Mouse (Mus musculus) heart, embryonic 16.5 days (tissue): ENCODE measurements around the gene Pth2r. TPM values are rescaled to one million over a fixed set of nuclear protein-coding genes. Genes with fewer than 3 reads are reported as not detected.

Source experiments
- ATAC-seq: fragments of 200-750 bp; cut with Nextera tagmentation; replicated peaks from 2 replicates; pipeline ENCODE4 v1.8.0; 2017; ENCODE audit warnings: moderate number of reproducible peaks; ENCODE audit not compliant: insufficient read depth, low FRiP score; ENCODE audit errors: extremely low read depth
- H3K27ac ChIP-seq: fragments of 300-500 bp; sonication (generic); 2 replicates; pipeline ENCODE4 v1.5.1; 2014; ENCODE audit warnings: mild to moderate bottlenecking, low read length, control low read depth, moderate library complexity
- H3K27me3 ChIP-seq: fragments of 300-500 bp; sonication (generic); 2 replicates; pipeline ENCODE4 v1.6.1; 2014; ENCODE audit warnings: low read length, mixed read lengths; ENCODE audit not compliant: control insufficient read depth, insufficient read depth
- H3K36me3 ChIP-seq: fragments of 300-500 bp; sonication (generic); 2 replicates; pipeline ENCODE4 v1.6.1; 2014; ENCODE audit not compliant: control insufficient read depth, insufficient read depth
- H3K4me1 ChIP-seq: fragments of 300-500 bp; sonication (generic); 2 replicates; pipeline ENCODE4 v1.6.1; 2014; ENCODE audit warnings: low read length, mixed read lengths; ENCODE audit not compliant: control insufficient read depth, insufficient read depth
- H3K4me2 ChIP-seq: fragments of 300-500 bp; sonication (generic); 2 replicates; pipeline ENCODE4 v1.6.1; 2014; ENCODE audit warnings: low read depth, mild to moderate bottlenecking, control low read depth, low read length
- H3K4me3 ChIP-seq: fragments of 300-500 bp; sonication (generic); 2 replicates; pipeline ENCODE4 v1.5.1; 2014; ENCODE audit warnings: mild to moderate bottlenecking, control low read depth, low read length
- H3K9ac ChIP-seq: fragments of 300-500 bp; sonication (generic); 2 replicates; pipeline ENCODE4 v1.6.1; 2014; ENCODE audit warnings: low read length, control low read depth
- H3K9me3 ChIP-seq: fragments of 300-500 bp; sonication (generic); replicated peaks from 2 replicates; pipeline ENCODE4 v1.6.1; 2016; ENCODE audit warnings: low read length; ENCODE audit not compliant: control insufficient read depth
- WGBS: fragments of 180-500 bp; shearing (Covaris S2); extraction: QIAGEN DNeasy Blood & Tissue Kit; methylation state at CpG from one replicate; pipeline ENCODE4 v1.1.7; 2014; 5-methylcytosine and 5-hydroxymethylcytosine counted together
- polyA plus RNA-seq: library from polyadenylated mRNA; unstranded; fragments of >200 nt; fragmentation: Nextera tagmentation; extraction: Ambion mirVana; gene quantifications from 2 replicates; pipeline ENCODE4 v1.2.1, GENCODE M21; 2015

Gene Pth2r
- polyA plus RNA-seq, 1 experiment from 2014 or later = not detected

- no peaks in the 10 kb centered on the region for H3K9me3 ChIP-seq
- WGBS = 63% methylated on average over 13 of the region's 13 CpGs
These were observed 32.5 kb downstream of the Pth2r start for GRCm38 (mm10) chr1:65314054-65315021.

GRCm38 (mm10) chr1:65315022-65315407 lies 33.2 kb downstream of the Pth2r start:
- Histone ChIP-seq H3K4me2 (no peak overlapping the region), H3K27me3 (peaks cover 13% of the 10 kb centered on the region), H3K36me3 (no peaks in the 10 kb centered on the region), H3K27ac (no peak overlapping the region), H3K9ac (no peak overlapping the region), H3K4me3 (no peak overlapping the region), H3K9me3 (no peaks in the 10 kb centered on the region), H3K4me1 (peaks cover 3% of the 10 kb centered on the region; the same call in 1 of the 2 replicates)
- ATAC-seq = no peak
- 78% methylated on average over 8 of the region's 8 CpGs for WGBS

More at GRCm38 (mm10) chr1:65314054-65315021, 32.5 kb downstream of the Pth2r start:
- no peak overlapping the region for H3K27ac ChIP-seq
- ATAC-seq = no peak
- peaks cover 14% of the 10 kb centered on the region for H3K27me3 ChIP-seq
- no peak overlapping the region for H3K9ac ChIP-seq
- no peaks in the 10 kb centered on the region for H3K36me3 ChIP-seq
- H3K4me1 ChIP-seq = peaks cover 3% of the 10 kb centered on the region; the same call in 1 of the 2 replicates
- no peak overlapping the region for H3K4me3 ChIP-seq
- H3K4me2 ChIP-seq = no peak overlapping the region

- no peak overlapping the region for H3K27ac ChIP-seq
- no peaks in the 10 kb centered on the region for H3K27me3 ChIP-seq
- WGBS = 78% methylated on average over 5 of the region's 5 CpGs
- H3K4me3 ChIP-seq = no peak overlapping the region
- no peak overlapping the region for H3K9ac ChIP-seq
- H3K9me3 ChIP-seq = no peaks in the 10 kb centered on the region
- no peaks in the 10 kb centered on the region for H3K36me3 ChIP-seq
- ATAC-seq = no peak
- H3K4me1 ChIP-seq = no peaks in the 10 kb centered on the region
- no peak overlapping the region for H3K4me2 ChIP-seq
These were observed 52.2 kb downstream of the Pth2r start for GRCm38 (mm10) chr1:65334026-65334425.

- Histone ChIP-seq H3K27ac (no peak overlapping the region), H3K4me1 (no peaks in the 10 kb centered on the region), H3K4me3 (no peak overlapping the region), H3K36me3 (no peaks in the 10 kb centered on the region), H3K9me3 (no peaks in the 10 kb centered on the region), H3K9ac (no peak overlapping the region), H3K4me2 (no peak overlapping the region), H3K27me3 (no peaks in the 10 kb centered on the region)
- 74% methylated on average over 2 of the region's 2 CpGs for WGBS
- no peak for ATAC-seq
These were observed 55.9 kb downstream of the Pth2r start for GRCm38 (mm10) chr1:65337768-65338167.

GRCm38 (mm10) chr1:65340240-65340639 lies 58.4 kb downstream of the Pth2r start:
- no peaks in the 10 kb centered on the region for H3K27me3 ChIP-seq
- no peaks in the 10 kb centered on the region for H3K4me1 ChIP-seq
- no peak overlapping the region for H3K9ac ChIP-seq
- H3K9me3 ChIP-seq = no peaks in the 10 kb centered on the region
- H3K4me3 ChIP-seq = no peak overlapping the region
- no peak for ATAC-seq
- 52% methylated on average over 2 of the region's 2 CpGs for WGBS
- no peaks in the 10 kb centered on the region for H3K36me3 ChIP-seq
- H3K27ac ChIP-seq = no peak overlapping the region
- H3K4me2 ChIP-seq = no peak overlapping the region

- WGBS = 72% methylated on average over 2 of the region's 2 CpGs
- Histone ChIP-seq H3K4me2 (no peak overlapping the region), H3K36me3 (no peaks in the 10 kb centered on the region), H3K9ac (no peak overlapping the region), H3K9me3 (no peaks in the 10 kb centered on the region), H3K27me3 (no peaks in the 10 kb centered on the region), H3K4me1 (no peaks in the 10 kb centered on the region), H3K4me3 (no peak overlapping the region), H3K27ac (no peak overlapping the region)
- ATAC-seq = no peak
These were observed 71.1 kb downstream of the Pth2r start for GRCm38 (mm10) chr1:65352979-65353378.

- H3K4me1 ChIP-seq = no peaks in the 10 kb centered on the region
- H3K4me3 ChIP-seq = no peak overlapping the region
- H3K4me2 ChIP-seq = no peak overlapping the region
- no peak overlapping the region for H3K9ac ChIP-seq
- no peak overlapping the region for H3K27ac ChIP-seq
- H3K27me3 ChIP-seq = no peaks in the 10 kb centered on the region
- no peaks in the 10 kb centered on the region for H3K36me3 ChIP-seq
- no peak for ATAC-seq
- H3K9me3 ChIP-seq = no peaks in the 10 kb centered on the region
These were observed 72.3 kb downstream of the Pth2r start for GRCm38 (mm10) chr1:65354153-65354552.

- no peaks in the 10 kb centered on the region for H3K9me3 ChIP-seq
- H3K4me1 ChIP-seq = no peaks in the 10 kb centered on the region
- WGBS = 35% methylated on average over 15 of the region's 15 CpGs
- ATAC-seq = no peak
- H3K27ac ChIP-seq = no peak overlapping the region
- H3K4me2 ChIP-seq = no peak overlapping the region
- no peak overlapping the region for H3K4me3 ChIP-seq
- H3K27me3 ChIP-seq = no peaks in the 10 kb centered on the region
- no peak overlapping the region for H3K9ac ChIP-seq
- no peaks in the 10 kb centered on the region for H3K36me3 ChIP-seq
These were observed 106.5 kb downstream of the Pth2r start for GRCm38 (mm10) chr1:65388328-65388727.

GRCm38 (mm10) chr1:65389621-65390020 lies 107.8 kb downstream of the Pth2r start:
- no peak for ATAC-seq
- Histone ChIP-seq H3K9me3 (no peaks in the 10 kb centered on the region), H3K4me1 (no peaks in the 10 kb centered on the region), H3K36me3 (no peaks in the 10 kb centered on the region), H3K4me2 (no peak overlapping the region), H3K27ac (no peak overlapping the region), H3K27me3 (no peaks in the 10 kb centered on the region), H3K9ac (no peak overlapping the region), H3K4me3 (no peak overlapping the region)
- 93% methylated on average over 15 of the region's 15 CpGs for WGBS
